Mouse (Mus musculus): Measurements from ENCODE around the gene Brwd1. TPM values are rescaled to one million over a fixed set of nuclear protein-coding genes. Genes with fewer than 3 reads are reported as not detected.
A peak's percentile ranks its signal among the peaks of the same experiment; 100 is the strongest.

The Brwd1 gene
- total and polyA plus RNA-seq, 3 experiments: 4.3 to 8.1 (median 4.4) TPM

- no peak for TF ChIP-seq EP300 (IDR thresholded peaks at IDR 0.05; ENCODE audit: low read length)
- no peak for TF ChIP-seq ZMIZ1 (IDR thresholded peaks at IDR 0.05; ENCODE audit: low read depth, low read length)
- no peak for TF ChIP-seq UBTF (IDR thresholded peaks at IDR 0.05; ENCODE audit: low read depth, low read length)
- no peak for TF ChIP-seq ZKSCAN1 (IDR thresholded peaks at IDR 0.05; ENCODE audit: borderline replicate concordance, low read depth, low read length)
- no peak for TF ChIP-seq POLR2A (IDR thresholded peaks at IDR 0.05; ENCODE audit: low read depth, low read length)
- no peak for TF ChIP-seq IRF4 (IDR thresholded peaks at IDR 0.05; ENCODE audit: low read depth, low read length)
- TF ChIP-seq MAX (IDR thresholded peaks at IDR 0.05; ENCODE audit: low read length): no peak
- TF ChIP-seq GABPA (IDR thresholded peaks at IDR 0.05; ENCODE audit: insufficient replicate concordance, low read depth, low read length): no peak
- TF ChIP-seq MEF2A (IDR thresholded peaks at IDR 0.05; ENCODE audit: borderline replicate concordance, low read depth, low read length): no peak
- no peak for TF ChIP-seq MYC (IDR thresholded peaks at IDR 0.05; ENCODE audit: low read depth, low read length)
- no peak for TF ChIP-seq USF1 (IDR thresholded peaks at IDR 0.05; ENCODE audit: low read depth, low read length)
- Histone ChIP-seq H3K4me2 (ENCODE audit: insufficient read depth, low read depth, poor library complexity, severe bottlenecking) (no peak overlapping the region), H3K27ac (ENCODE audit: insufficient read depth, low read depth) (no peak overlapping the region), H3K9ac (ENCODE audit: insufficient read depth, low read depth) (no peak overlapping the region), H3K36me3 (replicated peaks in 1 of 2; ENCODE audit: control insufficient read depth in 1 of 2, insufficient read depth in 1 of 2, low read length in 1 of 2) (peaks cover 5 to 9% of the 10 kb centered on the region in 2 experiments), H3K27me3 (replicated peaks) (no peaks in the 10 kb centered on the region), H3K4me3 (replicated peaks in 1 of 3; ENCODE audit: low read depth in 2 of 3, low read length in 2 of 3, poor library complexity in 1 of 3) (no peak overlapping the region), H3K9me3 (replicated peaks; ENCODE audit: low read length) (no peaks in the 10 kb centered on the region), H3K79me2 (replicated peaks; ENCODE audit: control insufficient read depth, extremely low read depth, insufficient read depth, poor library complexity, severe bottlenecking) (no peaks in the 10 kb centered on the region), H3K4me1 (ENCODE audit: control insufficient read depth in 1 of 2, insufficient read depth in 2 of 2) (peaks cover 0 to 4% of the 10 kb centered on the region in 2 experiments; a peak in 1 of 4 replicates)
- in situ Hi-C loops (cut with MboI; ENCODE audit: low pct_ligation_motif_present, low pct_unique_long_range_greater_than_20kb, low sequenced_read_pairs) (loop anchor here (10.0 to 25.0 kb wide), 2 partner anchors 120 to 303 kb away; no protein-coding TSS in a partner anchor), dilution Hi-C loops (cut with MboI; ENCODE audit: extremely low pct_ligation_motif_present, extremely low pct_unique_long_range_greater_than_20kb, low sequenced_read_pairs) (no loop called here)
- no peak for DNase-seq (ENCODE audit: extremely low read depth)
Measured at GRCm38 (mm10) chr16:96034473-96034872, 47.9 kb downstream of the Brwd1 start.

- no peak for TF ChIP-seq NELFE (IDR thresholded peaks at IDR 0.05; ENCODE audit: low read depth, low read length)
- TF ChIP-seq MAFK (IDR thresholded peaks at IDR 0.05; ENCODE audit: insufficient replicate concordance, low read length): 0 out of 2 replicates have a peak, but pooled peaks have one; percentile 15
- dilution Hi-C loops (cut with MboI; ENCODE audit: extremely low pct_ligation_motif_present, extremely low pct_unique_long_range_greater_than_20kb, low sequenced_read_pairs): no loop called here
- H3K9me3 ChIP-seq (replicated peaks; ENCODE audit: low read length): no peaks in the 10 kb centered on the region
- H3K9ac ChIP-seq (ENCODE audit: insufficient read depth, low read depth): no peak overlapping the region
- no peak for DNase-seq (ENCODE audit: extremely low read depth)
- H3K4me1 ChIP-seq (ENCODE audit: control insufficient read depth in 1 of 2, insufficient read depth in 2 of 2): peaks cover 0 to 4% of the 10 kb centered on the region in 2 experiments; a peak in 1 of 4 replicates
- in situ Hi-C loops (cut with MboI; ENCODE audit: low pct_ligation_motif_present, low pct_unique_long_range_greater_than_20kb, low sequenced_read_pairs): loop anchor here (10.0 to 25.0 kb wide), 2 partner anchors 122 to 305 kb away; no protein-coding TSS in a partner anchor
- no peak overlapping the region for H3K4me3 ChIP-seq (replicated peaks in 1 of 3; ENCODE audit: low read depth in 2 of 3, low read length in 2 of 3, poor library complexity in 1 of 3)
- no peaks in the 10 kb centered on the region for H3K27me3 ChIP-seq (replicated peaks)
- H3K36me3 ChIP-seq (replicated peaks in 1 of 2; ENCODE audit: control insufficient read depth in 1 of 2, insufficient read depth in 1 of 2, low read length in 1 of 2): peaks cover 5 to 9% of the 10 kb centered on the region in 2 experiments
- peak overlapping the region; percentile 37; the same call in 1 of the 2 replicates for H3K4me2 ChIP-seq (ENCODE audit: insufficient read depth, low read depth, poor library complexity, severe bottlenecking)
- no peaks in the 10 kb centered on the region for H3K79me2 ChIP-seq (replicated peaks; ENCODE audit: control insufficient read depth, extremely low read depth, insufficient read depth, poor library complexity, severe bottlenecking)
- H3K27ac ChIP-seq (ENCODE audit: insufficient read depth, low read depth): no peak overlapping the region
Measured at GRCm38 (mm10) chr16:96032368-96033043, 49.8 kb downstream of the Brwd1 start.

All from CH12.LX (cell line).